Mouse (Mus musculus): ENCODE measurements around the gene Gjb6.

Gjb6 gene

GRCm38 (mm10) chr14:57133161-57133661, at the start of gene Gjb6:
Gene Gjb6 (minus strand): TSS chr14:57133611.
- DNase-seq (ENCODE audit: low read depth, low spot score): no peak

GRCm38 (mm10) chr14:57165493-57165892, 32.1 kb upstream of the Gjb6 start:
- no peak for DNase-seq (ENCODE audit: low read depth, low spot score)

- DNase-seq (ENCODE audit: low read depth, low spot score): no peak
These were observed 28.4 kb upstream of the Gjb6 start for GRCm38 (mm10) chr14:57161833-57162232.

- no peak for DNase-seq (ENCODE audit: low read depth, low spot score)
These were observed 27.8 kb upstream of the Gjb6 start for GRCm38 (mm10) chr14:57161201-57161600.

GRCm38 (mm10) chr14:57154916-57155315, 21.5 kb upstream of the Gjb6 start:
- DNase-seq (ENCODE audit: low read depth, low spot score): no peak

GRCm38 (mm10) chr14:57145741-57146140, 12.3 kb upstream of the Gjb6 start:
- no peak for DNase-seq (ENCODE audit: low read depth, low spot score)

- no peak for DNase-seq (ENCODE audit: low read depth, low spot score)
These were observed 1.9 kb upstream of the Gjb6 start for GRCm38 (mm10) chr14:57135265-57135664.

- no peak for DNase-seq (ENCODE audit: low read depth, low spot score)
These were observed 6.0 kb downstream of the Gjb6 start for GRCm38 (mm10) chr14:57127383-57127782.

- no peak for DNase-seq (ENCODE audit: low read depth, low spot score)
These were observed 11.1 kb downstream of the Gjb6 start for GRCm38 (mm10) chr14:57122295-57122694.

- DNase-seq (ENCODE audit: low read depth, low spot score): peak; percentile 12
These were observed 17.4 kb downstream of the Gjb6 start, which contains the start of gene Gm4491 for GRCm38 (mm10) chr14:57115823-57116544. Gene Gm4491 (minus strand): TSS chr14:57115883.

GRCm38 (mm10) chr14:57109194-57109593, 24.2 kb downstream of the Gjb6 start:
- peak; percentile 51 for DNase-seq (ENCODE audit: low read depth, low spot score)

GRCm38 (mm10) chr14:57107916-57108315, 25.5 kb downstream of the Gjb6 start:
- DNase-seq (ENCODE audit: low read depth, low spot score): no peak

GRCm38 (mm10) chr14:57107091-57107490, 26.3 kb downstream of the Gjb6 start:
- no peak for DNase-seq (ENCODE audit: low read depth, low spot score)

GRCm38 (mm10) chr14:57105721-57106120, 27.7 kb downstream of the Gjb6 start:
- DNase-seq (ENCODE audit: low read depth, low spot score): no peak

- DNase-seq (ENCODE audit: low read depth, low spot score): no peak
These were observed 28.3 kb downstream of the Gjb6 start for GRCm38 (mm10) chr14:57105111-57105510.

- peak; percentile 60 for DNase-seq (ENCODE audit: low read depth, low spot score)
These were observed 29.0 kb downstream of the Gjb6 start, which contains the start of gene Gjb2 for GRCm38 (mm10) chr14:57104106-57105023. Gene Gjb2 (minus strand): TSS chr14:57104702.

- peak; percentile 14 for DNase-seq (ENCODE audit: low read depth, low spot score)
These were observed 29.7 kb downstream of the Gjb6 start for GRCm38 (mm10) chr14:57103711-57104105.

GRCm38 (mm10) chr14:57103121-57103520, 30.3 kb downstream of the Gjb6 start:
- DNase-seq (ENCODE audit: low read depth, low spot score): no peak

- DNase-seq (ENCODE audit: low read depth, low spot score): no peak
These were observed 31.8 kb downstream of the Gjb6 start for GRCm38 (mm10) chr14:57101623-57102022.

GRCm38 (mm10) chr14:57095855-57096254, 37.6 kb downstream of the Gjb6 start:
- DNase-seq (ENCODE audit: low read depth, low spot score): no peak

GRCm38 (mm10) chr14:57093029-57093428, 40.4 kb downstream of the Gjb6 start:
- peak; percentile 83 for DNase-seq (ENCODE audit: low read depth, low spot score)

GRCm38 (mm10) chr14:57090001-57090400, 43.4 kb downstream of the Gjb6 start:
- no peak for DNase-seq (ENCODE audit: low read depth, low spot score)

Data from ES-CJ7 (cell line).